Mouse (Mus musculus) megakaryocyte-erythroid progenitor cell, adult 5-6 weeks (primary cell): ENCODE measurements around the gene Wasf1. TPM values are rescaled to one million over a fixed set of nuclear protein-coding genes. Genes with fewer than 3 reads are reported as not detected.

Experiments
- ATAC-seq: replicated peaks from 2 replicates; pipeline ENCODE4 v1.8.0; 2016; ENCODE audit warnings: mild to moderate bottlenecking, inconsistent platforms; ENCODE audit not compliant: severe bottlenecking, poor library complexity, low FRiP score, low TSS enrichment
- total RNA-seq, 2 experiments: library from RNA; stranded (forward) in 1 of 2; stranded (reverse) in 1 of 2; fragments of 200-1000, 215-1000 nt in 1 of 2; fragments of >200 nt in 1 of 2; fragmentation: Nextera tagmentation in 1 of 2; gene quantifications; 2 replicates each; pipeline ENCODE4 v1.2.3; 2014 to 2017

The Wasf1 gene
- total RNA-seq, 2 experiments from 2014 or later = not detected

DNA sequence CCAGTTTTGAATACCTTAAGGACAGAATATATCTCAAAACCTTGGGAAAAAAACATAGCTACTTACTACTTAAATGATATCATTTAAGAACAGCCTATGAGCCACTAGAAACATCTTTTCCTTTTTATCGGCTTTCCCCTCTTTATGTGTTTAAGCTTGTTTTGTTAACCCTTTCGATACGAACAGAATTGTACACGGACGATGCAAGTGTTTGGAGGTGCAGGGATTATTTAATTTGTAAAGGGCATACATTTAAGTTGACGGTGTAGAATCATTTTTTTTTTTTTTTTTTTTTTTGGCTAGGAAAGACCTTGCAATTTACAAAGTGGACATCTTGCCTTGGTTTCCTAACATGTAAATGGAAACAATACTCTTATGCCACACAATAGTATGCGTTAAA lies 2.2 kb downstream of the Wasf1 start:
- no peak for ATAC-seq

DNA sequence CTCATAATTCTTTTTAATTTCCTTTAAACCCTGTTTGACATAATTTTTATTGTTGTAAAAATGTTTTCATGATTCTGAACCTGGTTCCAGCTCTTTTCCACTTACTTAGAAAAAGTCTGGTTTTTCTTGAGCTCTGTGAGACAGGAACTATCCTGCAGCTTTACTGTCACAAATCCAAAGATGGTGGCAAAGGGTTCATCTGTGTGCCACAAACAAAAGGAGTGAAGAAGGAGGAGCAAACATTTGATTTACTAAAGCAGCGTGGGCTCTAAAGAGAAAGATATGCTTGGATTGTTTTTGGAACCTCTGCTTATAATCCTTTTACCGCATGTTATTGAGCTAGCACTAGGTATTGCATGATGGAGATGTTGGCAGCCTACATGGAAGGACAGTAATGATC lies 4.0 kb downstream of the Wasf1 start:
- no peak for ATAC-seq

DNA sequence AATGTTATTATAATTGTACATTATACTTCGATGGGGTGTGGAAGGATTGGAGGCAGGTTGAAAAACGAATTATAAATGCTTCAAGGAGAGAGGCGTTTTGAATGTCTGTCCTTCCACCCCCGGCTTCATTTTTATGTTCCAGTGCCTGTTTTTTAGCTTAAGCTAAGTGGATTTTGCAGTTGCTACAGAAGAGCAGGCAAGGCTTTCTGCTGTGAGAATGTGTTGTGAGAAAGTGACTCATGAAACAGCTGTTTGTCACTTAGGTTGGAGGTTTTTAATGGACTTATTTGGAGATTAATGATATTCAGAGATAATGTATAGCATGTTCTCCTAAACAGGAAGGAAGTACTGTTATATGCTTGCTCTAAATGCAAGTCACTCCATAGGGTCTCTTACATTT lies 5.9 kb downstream of the Wasf1 start:
- ATAC-seq = no peak

DNA sequence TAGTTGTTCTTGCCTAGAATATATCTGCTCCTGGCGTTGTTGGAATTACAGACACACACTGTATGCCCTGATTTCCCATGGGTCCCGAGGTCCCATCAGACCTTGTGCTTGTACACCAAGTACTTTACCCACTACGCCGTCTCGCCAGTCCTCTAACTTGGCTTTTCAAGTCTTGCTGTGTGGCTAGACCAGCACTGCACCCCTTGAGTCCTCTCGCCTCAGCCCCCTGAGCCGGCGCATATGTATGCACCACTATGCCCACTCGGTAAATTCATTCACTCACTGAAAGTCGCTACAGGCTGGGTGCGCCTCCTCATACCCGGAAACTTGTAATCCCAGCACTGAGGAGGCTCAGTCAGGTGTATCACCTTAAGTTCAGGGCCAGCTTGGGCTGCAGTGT lies 12.5 kb downstream of the Wasf1 start:
- ATAC-seq = no peak

- ATAC-seq = no peak
These were observed 13.4 kb downstream of the Wasf1 start for GRCm38 (mm10) chr10:40896656-40897055.

DNA sequence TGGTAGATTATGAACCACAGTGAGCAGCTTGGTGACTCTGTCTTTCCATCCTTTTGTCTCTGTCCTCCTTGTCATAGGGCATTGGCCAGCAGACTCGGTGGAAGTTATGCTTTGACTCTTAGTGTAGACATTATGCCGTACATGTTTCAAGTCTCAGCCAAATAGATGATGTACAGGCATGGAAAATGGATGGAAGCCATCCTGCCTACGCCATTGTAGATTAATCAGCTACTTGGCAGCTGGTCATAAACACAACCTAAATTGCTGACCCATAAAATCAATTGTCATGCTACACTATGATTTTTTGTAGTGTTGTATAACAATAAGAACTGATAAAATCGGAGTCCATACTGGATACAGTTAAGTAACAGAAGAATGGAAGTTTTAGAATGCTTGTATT lies 18.5 kb downstream of the Wasf1 start:
- no peak for ATAC-seq

GRCm38 (mm10) chr10:40906131-40906530 lies 22.9 kb downstream of the Wasf1 start:
- no peak for ATAC-seq

GRCm38 (mm10) chr10:40906802-40907201 lies 23.5 kb downstream of the Wasf1 start:
- ATAC-seq = no peak

GRCm38 (mm10) chr10:40908580-40908979 lies 25.3 kb downstream of the Wasf1 start:
- ATAC-seq = no peak

DNA sequence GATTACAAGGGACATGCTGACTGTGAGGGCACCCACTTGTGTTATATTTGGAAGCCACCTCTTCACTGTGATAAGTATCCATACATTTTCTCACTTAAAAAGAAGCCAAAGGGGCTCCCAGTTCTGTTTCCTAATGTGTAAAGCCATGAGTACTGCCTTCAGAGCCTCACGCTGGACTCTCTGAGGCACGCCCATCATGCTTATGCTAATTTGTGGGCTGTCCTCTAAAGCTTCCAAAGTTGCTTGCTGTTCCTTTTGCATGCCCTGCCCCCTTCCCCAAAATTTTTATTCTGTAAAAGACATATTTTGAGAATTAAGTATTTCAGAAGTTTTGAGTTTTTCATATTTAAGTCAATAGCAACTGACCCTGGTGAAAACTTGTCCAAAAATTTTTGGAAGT lies 27.5 kb downstream of the Wasf1 start:
- no peak for ATAC-seq

GRCm38 (mm10) chr10:40915240-40915639 lies 32.0 kb downstream of the Wasf1 start:
- ATAC-seq = no peak

GRCm38 (mm10) chr10:40918669-40919440 lies 35.6 kb downstream of the Wasf1 start:
- no peak for ATAC-seq

DNA sequence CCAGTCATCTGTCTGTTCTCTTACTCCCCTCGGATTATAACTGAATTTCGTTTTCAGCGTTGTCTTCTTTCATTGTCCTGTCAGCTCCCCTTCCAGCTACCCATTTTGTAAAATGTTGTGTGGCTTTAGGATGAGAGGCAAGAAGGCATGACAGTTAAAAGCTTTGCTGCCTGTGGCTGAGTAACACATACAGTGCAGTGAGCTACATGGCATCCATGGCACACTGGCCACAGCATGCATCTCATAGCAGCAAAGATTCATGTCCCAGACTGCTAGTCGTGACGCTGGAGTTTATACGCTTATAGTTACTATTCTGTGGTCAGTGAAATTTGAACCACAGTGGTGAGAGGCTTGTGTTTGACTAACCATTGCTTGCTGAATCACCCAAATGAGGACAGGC lies 36.2 kb downstream of the Wasf1 start:
- ATAC-seq = no peak

GRCm38 (mm10) chr10:40932995-40933394 lies 49.7 kb downstream of the Wasf1 start:
- ATAC-seq = no peak

DNA sequence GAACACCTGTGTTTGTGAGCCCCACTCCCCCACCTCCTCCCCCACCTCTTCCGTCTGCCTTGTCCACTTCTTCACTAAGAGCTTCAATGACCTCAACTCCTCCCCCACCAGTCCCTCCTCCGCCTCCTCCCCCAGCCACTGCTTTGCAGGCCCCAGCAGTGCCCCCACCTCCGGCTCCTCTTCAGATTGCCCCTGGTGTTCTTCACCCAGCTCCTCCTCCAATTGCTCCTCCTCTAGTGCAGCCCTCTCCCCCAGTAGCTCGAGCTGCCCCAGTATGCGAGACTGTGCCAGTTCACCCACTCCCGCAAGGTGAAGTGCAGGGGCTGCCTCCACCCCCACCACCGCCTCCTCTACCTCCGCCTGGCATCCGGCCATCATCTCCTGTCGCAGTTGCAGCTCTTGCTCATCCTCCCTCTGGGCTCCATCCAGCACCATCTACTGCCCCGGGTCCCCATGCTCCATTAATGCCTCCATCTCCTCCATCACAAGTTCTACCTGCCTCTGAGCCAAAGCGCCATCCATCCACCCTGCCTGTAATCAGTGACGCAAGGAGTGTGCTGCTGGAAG lies 53.0 kb downstream of the Wasf1 start:
- no peak for ATAC-seq

DNA sequence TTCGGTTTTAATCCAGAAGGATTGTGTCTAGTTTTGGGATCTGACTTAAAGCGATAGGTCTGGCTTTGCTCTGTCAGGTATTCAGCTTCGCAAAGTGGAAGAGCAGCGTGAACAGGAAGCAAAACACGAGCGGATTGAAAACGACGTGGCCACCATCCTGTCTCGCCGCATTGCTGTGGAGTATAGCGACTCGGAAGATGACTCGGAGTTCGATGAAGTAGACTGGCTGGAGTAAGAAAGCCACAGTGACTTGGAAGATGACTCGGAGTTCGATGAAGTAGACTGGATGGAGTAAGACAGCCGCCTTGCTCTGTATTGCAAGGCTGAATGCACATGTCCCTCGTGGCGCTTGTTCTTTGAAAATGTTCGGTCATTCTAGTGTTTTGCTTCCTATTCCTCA lies 54.3 kb downstream of the Wasf1 start:
- ATAC-seq = no peak

DNA sequence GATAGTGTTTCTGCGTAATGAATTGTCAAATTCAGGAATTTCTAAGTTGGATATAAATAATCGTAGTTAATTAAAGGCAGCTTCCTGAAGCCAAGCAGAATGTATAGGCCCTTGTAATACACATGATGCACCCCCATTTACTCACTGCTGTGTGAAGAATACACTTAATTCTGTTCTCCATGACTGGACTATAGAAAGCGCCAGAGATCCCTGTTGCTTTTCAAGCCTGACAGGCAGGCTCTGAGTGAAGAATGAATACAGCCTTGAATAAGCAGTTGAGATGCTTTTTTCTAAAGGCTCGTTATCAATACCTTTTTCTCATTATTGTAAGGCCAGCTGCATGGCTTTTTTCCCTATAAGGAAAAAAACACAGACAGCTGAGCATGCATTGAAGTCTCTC lies 59.4 kb downstream of the Wasf1 start:
- ATAC-seq = no peak

DNA sequence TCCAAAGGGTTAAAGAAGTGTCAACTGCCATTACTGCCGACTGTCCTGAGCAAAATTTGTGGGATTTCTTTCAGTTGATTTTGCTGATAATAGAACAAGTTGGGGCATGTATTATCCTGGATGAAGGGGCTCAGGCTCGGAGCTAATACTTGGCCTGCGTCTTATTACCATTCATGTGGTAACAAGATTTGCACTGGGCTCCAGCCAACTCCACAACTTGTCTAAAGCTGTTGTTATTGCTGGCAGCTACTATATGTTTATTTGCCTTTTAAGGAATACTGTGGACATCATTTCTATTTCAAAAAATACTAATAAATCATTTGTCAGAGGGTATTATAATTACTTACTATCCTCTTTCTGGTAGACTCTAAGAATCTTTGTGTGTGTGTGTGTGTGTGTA lies 66.9 kb downstream of the Wasf1 start:
- no peak for ATAC-seq

GRCm38 (mm10) chr10:40956206-40956605 lies 72.9 kb downstream of the Wasf1 start:
- ATAC-seq = no peak

- ATAC-seq = no peak
These were observed 78.1 kb downstream of the Wasf1 start for GRCm38 (mm10) chr10:40961365-40961764.

- no peak for ATAC-seq
These were observed 78.7 kb downstream of the Wasf1 start for GRCm38 (mm10) chr10:40962008-40962407.
